Comparison of ENCODE assay signal across 1 mouse cellular context in genomic region chr4:135494521-135495396, GRCm38 (mm10).
A peak's percentile ranks its signal among the peaks of the same experiment; 100 is the strongest.
TF ChIP-seq lines count a peak whose summit lies in the region.

Gene Stpg1 (plus strand): TSS chr4:135494790.
Gene Nipal3 (minus strand): TSS chr4:135495038.

TF ChIP-seq in CH12.LX, 34 proteins besides CTCF, POLR2A, EP300 and RAD21 (continued from another document):
- TF ChIP-seq BHLHE40 (IDR thresholded peaks at IDR 0.05; ENCODE audit: low read depth, low read length), result no peak
- TF ChIP-seq ZNF384 (IDR thresholded peaks at IDR 0.05; ENCODE audit: low read depth, low read length), result no peak
- TF ChIP-seq PAX5 (IDR thresholded peaks at IDR 0.05; ENCODE audit: low read length), result no peak
- TF ChIP-seq NRF1 (IDR thresholded peaks at IDR 0.05; ENCODE audit: low read depth, low read length), result peak; percentile 73
- peak; percentile 72 for TF ChIP-seq HCFC1 (IDR thresholded peaks at IDR 0.05; ENCODE audit: low read depth, low read length)
- no peak for TF ChIP-seq MXI1 (IDR thresholded peaks at IDR 0.05; ENCODE audit: low read depth, low read length)
- no peak for TF ChIP-seq MYC (IDR thresholded peaks at IDR 0.05; ENCODE audit: low read depth, low read length)
- no peak for TF ChIP-seq MAZ (IDR thresholded peaks at IDR 0.05; ENCODE audit: low read depth, low read length)
- no peak for TF ChIP-seq JUN (IDR thresholded peaks at IDR 0.05; ENCODE audit: insufficient read depth, low read depth, low read length)
- peak; percentile 55; the same call in 1 of the 2 replicates for TF ChIP-seq ZMIZ1 (IDR thresholded peaks at IDR 0.05; ENCODE audit: low read depth, low read length)
- TF ChIP-seq ELF1 (IDR thresholded peaks at IDR 0.05; ENCODE audit: low read depth, low read length), result 0 out of 2 replicates have a peak, but pooled peaks have one; percentile 19
- no peak for TF ChIP-seq RCOR1 (conservative IDR thresholded peaks at IDR 0.05; ENCODE audit: low read depth, low read length)
- TF ChIP-seq ZKSCAN1 (IDR thresholded peaks at IDR 0.05; ENCODE audit: borderline replicate concordance, low read depth, low read length), result no peak
- TF ChIP-seq ZC3H11A (IDR thresholded peaks at IDR 0.05; ENCODE audit: low read depth, low read length), result no peak
- no peak for TF ChIP-seq NELFE (IDR thresholded peaks at IDR 0.05; ENCODE audit: low read depth, low read length)
- peak; percentile 47 for TF ChIP-seq SMC3 (IDR thresholded peaks at IDR 0.05; ENCODE audit: low read depth, low read length)
- no peak for TF ChIP-seq TCF12 (IDR thresholded peaks at IDR 0.05; ENCODE audit: low read depth, low read length)
- no peak for TF ChIP-seq GABPA (IDR thresholded peaks at IDR 0.05; ENCODE audit: insufficient replicate concordance, low read depth, low read length)
- TF ChIP-seq CHD2 (IDR thresholded peaks at IDR 0.05; ENCODE audit: low read length), result peak; percentile 81; the same call in 1 of the 2 replicates
- no peak for TF ChIP-seq POLR2AphosphoS2 (IDR thresholded peaks at IDR 0.05; ENCODE audit: low read depth, low read length)
- no peak for TF ChIP-seq MEF2A (IDR thresholded peaks at IDR 0.05; ENCODE audit: borderline replicate concordance, low read depth, low read length)
- 0 out of 2 replicates have a peak, but pooled peaks have one; percentile 33 for TF ChIP-seq TBP (conservative IDR thresholded peaks at IDR 0.05; ENCODE audit: low read depth, low read length)
- TF ChIP-seq MAFK (IDR thresholded peaks at IDR 0.05; ENCODE audit: insufficient replicate concordance, low read length), result no peak
- TF ChIP-seq UBTF (IDR thresholded peaks at IDR 0.05; ENCODE audit: low read depth, low read length), result no peak
- peak; percentile 7; the same call in 1 of the 2 replicates for TF ChIP-seq SIN3A (IDR thresholded peaks at IDR 0.05; ENCODE audit: low read length)
- TF ChIP-seq JUND (conservative IDR thresholded peaks at IDR 0.05; ENCODE audit: low read depth, low read length), result no peak
- no peak for TF ChIP-seq USF2 (conservative IDR thresholded peaks at IDR 0.05; ENCODE audit: low read depth, low read length)
- TF ChIP-seq E2F4 (IDR thresholded peaks at IDR 0.05; ENCODE audit: insufficient replicate concordance, low read depth, low read length), result no peak
